Mouse (Mus musculus): ENCODE measurements around the gene Cnp.

GRCm38 (mm10) chr11:100616332-100616731 lies 41.6 kb downstream of the Cnp start:
- TF ChIP-seq CTCF (IDR thresholded peaks at IDR 0.05; ENCODE audit: insufficient read depth, low read length) (no peak), POLR2A (IDR thresholded peaks at IDR 0.05; ENCODE audit: borderline replicate concordance, extremely low read depth, low read depth, low read length) (no peak)
